Mouse (Mus musculus): Measurements from ENCODE around the gene Sirt3. TPM values are rescaled to one million over a fixed set of nuclear protein-coding genes. Genes with fewer than 3 reads are reported as not detected.
A peak's percentile ranks its signal among the peaks of the same experiment; 100 is the strongest.

Sirt3 gene
- polyA plus RNA-seq (2015; fragmentation: Nextera tagmentation; extraction: Ambion mirVana), result 20.0 and 21.5 TPM in 2 replicates

GRCm38 (mm10) chr7:140881696-140882468 is at the start of gene Sirt3, which contains the start of gene Psmd13:
Gene Sirt3 (minus strand): TSS chr7:140882309.
Gene Psmd13 (plus strand): TSS chr7:140881968.
- no peaks in the 10 kb centered on the region for H3K27me3 ChIP-seq
- WGBS (ENCODE audit: insufficient replicate concordance), result under 1% methylated on average over 59 of the region's 59 CpGs
- peak; percentile 94 for ATAC-seq (ENCODE audit: insufficient read depth)
- peak within 1 kb of the TSS; percentile 84 for H3K9ac ChIP-seq
- H3K27ac ChIP-seq (replicated peaks), result peak within 1 kb of the TSS; percentile 90
- H3K9me3 ChIP-seq (replicated peaks), result no peaks in the 10 kb centered on the region
- peak within 1 kb of the TSS; percentile 94 for H3K4me2 ChIP-seq
- peak within 1 kb of the TSS; percentile 76 for H3K4me3 ChIP-seq (replicated peaks)
- peaks cover 42% of the 10 kb centered on the region for H3K4me1 ChIP-seq (replicated peaks)
- H3K36me3 ChIP-seq (replicated peaks), result peaks cover 34% of the 10 kb centered on the region

- H3K27me3 ChIP-seq, result peaks cover 35% of the 10 kb centered on the region
Observed at GRCm38 (mm10) chr7:140927181-140927580, 45.1 kb upstream of the Sirt3 start.

GRCm38 (mm10) chr7:140923070-140923775 is 41.1 kb upstream of the Sirt3 start:
- no peaks in the 10 kb centered on the region for H3K9me3 ChIP-seq (replicated peaks)
- H3K9ac ChIP-seq, result no peak overlapping the region
- H3K27me3 ChIP-seq, result peaks cover 67% of the 10 kb centered on the region
- peaks cover 2% of the 10 kb centered on the region for H3K36me3 ChIP-seq (replicated peaks)
- no peak overlapping the region for H3K27ac ChIP-seq (replicated peaks)
- no peak for ATAC-seq (ENCODE audit: insufficient read depth)
- 22% methylated on average over 30 of the region's 30 CpGs for WGBS (ENCODE audit: insufficient replicate concordance)
- 0 out of 2 replicates have a peak overlapping the region, but pooled peaks have one; percentile 26 for H3K4me3 ChIP-seq (replicated peaks)
- H3K4me1 ChIP-seq (replicated peaks), result peaks cover 27% of the 10 kb centered on the region
- peak overlapping the region; percentile 56 for H3K4me2 ChIP-seq

More at GRCm38 (mm10) chr7:140927181-140927580, 45.1 kb upstream of the Sirt3 start:
- Histone ChIP-seq H3K4me2 (no peak overlapping the region), H3K9me3 (replicated peaks) (no peaks in the 10 kb centered on the region), H3K27ac (replicated peaks) (no peak overlapping the region), H3K9ac (no peak overlapping the region), H3K36me3 (replicated peaks) (peaks cover 10% of the 10 kb centered on the region), H3K4me1 (replicated peaks) (peaks cover 10% of the 10 kb centered on the region), H3K4me3 (replicated peaks) (no peak overlapping the region)
- no peak for ATAC-seq (ENCODE audit: insufficient read depth)
- 75% methylated on average over 6 of the region's 6 CpGs for WGBS (ENCODE audit: insufficient replicate concordance)

- peaks cover 27% of the 10 kb centered on the region for H3K4me1 ChIP-seq (replicated peaks)
- 2% methylated on average over 49 of the region's 49 CpGs for WGBS (ENCODE audit: insufficient replicate concordance)
- no peak overlapping the region for H3K27ac ChIP-seq (replicated peaks)
- no peak overlapping the region for H3K9ac ChIP-seq
- peak overlapping the region; percentile 56 for H3K4me2 ChIP-seq
- H3K9me3 ChIP-seq (replicated peaks), result no peaks in the 10 kb centered on the region
- ATAC-seq (ENCODE audit: insufficient read depth), result peak; percentile 57
- H3K4me3 ChIP-seq (replicated peaks), result peak overlapping the region; percentile 26
- peaks cover 67% of the 10 kb centered on the region for H3K27me3 ChIP-seq
- no peaks in the 10 kb centered on the region for H3K36me3 ChIP-seq (replicated peaks)
Observed at GRCm38 (mm10) chr7:140922398-140923069, 40.4 kb upstream of the Sirt3 start.

GRCm38 (mm10) chr7:140921225-140921975 is 39.3 kb upstream of the Sirt3 start:
- H3K27me3 ChIP-seq, result peaks cover 67% of the 10 kb centered on the region
- ATAC-seq (ENCODE audit: insufficient read depth), result no peak
- H3K4me3 ChIP-seq (replicated peaks), result no peak overlapping the region
- H3K4me1 ChIP-seq (replicated peaks), result peaks cover 27% of the 10 kb centered on the region
- no peak overlapping the region for H3K4me2 ChIP-seq
- no peak overlapping the region for H3K9ac ChIP-seq
- H3K9me3 ChIP-seq (replicated peaks), result no peaks in the 10 kb centered on the region
- no peaks in the 10 kb centered on the region for H3K36me3 ChIP-seq (replicated peaks)
- no peak overlapping the region for H3K27ac ChIP-seq (replicated peaks)
- WGBS (ENCODE audit: insufficient replicate concordance), result 29% methylated on average over 22 of the region's 22 CpGs

GRCm38 (mm10) chr7:140920418-140921029 is 38.4 kb upstream of the Sirt3 start, which contains the start of gene Nlrp6:
Gene Nlrp6 (plus strand): TSS chr7:140920902.
- Histone ChIP-seq H3K4me3 (replicated peaks) (no peak within 1 kb of the TSS), H3K27me3 (peaks cover 64% of the 10 kb centered on the region), H3K9ac (no peak within 1 kb of the TSS), H3K4me1 (replicated peaks) (peaks cover 27% of the 10 kb centered on the region), H3K27ac (replicated peaks) (no peak within 1 kb of the TSS), H3K4me2 (no peak within 1 kb of the TSS), H3K36me3 (replicated peaks) (no peaks in the 10 kb centered on the region), H3K9me3 (replicated peaks) (no peaks in the 10 kb centered on the region)
- no peak for ATAC-seq (ENCODE audit: insufficient read depth)
- WGBS (ENCODE audit: insufficient replicate concordance), result 42% methylated on average over 8 of the region's 8 CpGs

GRCm38 (mm10) chr7:140919911-140920310 is 37.8 kb upstream of the Sirt3 start:
- peaks cover 27% of the 10 kb centered on the region for H3K4me1 ChIP-seq (replicated peaks)
- peaks cover 59% of the 10 kb centered on the region for H3K27me3 ChIP-seq

GRCm38 (mm10) chr7:140914031-140914690 is 32.1 kb upstream of the Sirt3 start:
- no peaks in the 10 kb centered on the region for H3K36me3 ChIP-seq (replicated peaks)
- H3K9ac ChIP-seq, result no peak overlapping the region
- H3K27ac ChIP-seq (replicated peaks), result peak overlapping the region; percentile 68; the same call in 1 of the 2 replicates
- no peaks in the 10 kb centered on the region for H3K9me3 ChIP-seq (replicated peaks)
- WGBS (ENCODE audit: insufficient replicate concordance), result 62% methylated on average over 8 of the region's 8 CpGs
- peaks cover 3% of the 10 kb centered on the region for H3K27me3 ChIP-seq
- no peak overlapping the region for H3K4me2 ChIP-seq
- ATAC-seq (ENCODE audit: insufficient read depth), result no peak
- no peak overlapping the region for H3K4me3 ChIP-seq (replicated peaks)
- peaks cover 8% of the 10 kb centered on the region; the same call in 1 of the 2 replicates for H3K4me1 ChIP-seq (replicated peaks)

More at GRCm38 (mm10) chr7:140919911-140920310, 37.8 kb upstream of the Sirt3 start:
- no peaks in the 10 kb centered on the region for H3K36me3 ChIP-seq (replicated peaks)
- no peak overlapping the region for H3K4me3 ChIP-seq (replicated peaks)
- H3K9me3 ChIP-seq (replicated peaks), result no peaks in the 10 kb centered on the region
- H3K4me2 ChIP-seq, result no peak overlapping the region
- 20% methylated on average over 4 of the region's 4 CpGs for WGBS (ENCODE audit: insufficient replicate concordance)
- no peak overlapping the region for H3K27ac ChIP-seq (replicated peaks)
- ATAC-seq (ENCODE audit: insufficient read depth), result no peak
- H3K9ac ChIP-seq, result no peak overlapping the region

- Histone ChIP-seq H3K27ac (replicated peaks) (peak overlapping the region; percentile 68), H3K4me2 (no peak overlapping the region; the same call in 1 of the 2 replicates)
- 65% methylated on average over 5 of the region's 5 CpGs for WGBS (ENCODE audit: insufficient replicate concordance)
Observed at GRCm38 (mm10) chr7:140912846-140913482, 30.9 kb upstream of the Sirt3 start.

More at GRCm38 (mm10) chr7:140912846-140913482, 30.9 kb upstream of the Sirt3 start:
- Histone ChIP-seq H3K4me3 (replicated peaks) (no peak overlapping the region), H3K4me1 (replicated peaks) (peaks cover 19% of the 10 kb centered on the region), H3K27me3 (no peaks in the 10 kb centered on the region; the same call in 1 of the 2 replicates), H3K36me3 (replicated peaks) (no peaks in the 10 kb centered on the region), H3K9ac (no peak overlapping the region), H3K9me3 (replicated peaks) (no peaks in the 10 kb centered on the region)
- ATAC-seq (ENCODE audit: insufficient read depth), result peak; percentile 46; the same call in 1 of the 2 replicates
